Mouse (Mus musculus) liver, adult 10 weeks (tissue): Measurements from ENCODE around the gene Atp2a2. TPM values are rescaled to one million over a fixed set of nuclear protein-coding genes. Genes with fewer than 3 reads are reported as not detected.

Source experiments
- polyA plus RNA-seq: library from polyadenylated mRNA; stranded (reverse); fragments of 350-450 nt; fragmentation: Illumina TruSeq; extraction: RNeasy Lipid Tissue Mini Kit (QIAGEN cat#74804); gene quantifications from one replicate; pipeline ENCODE4 v1.2.3, GENCODE M21; 2014; ENCODE audit warnings: low read depth, low replicate concordance

The Atp2a2 gene
- polyA plus RNA-seq, result 101 TPM

DNA sequence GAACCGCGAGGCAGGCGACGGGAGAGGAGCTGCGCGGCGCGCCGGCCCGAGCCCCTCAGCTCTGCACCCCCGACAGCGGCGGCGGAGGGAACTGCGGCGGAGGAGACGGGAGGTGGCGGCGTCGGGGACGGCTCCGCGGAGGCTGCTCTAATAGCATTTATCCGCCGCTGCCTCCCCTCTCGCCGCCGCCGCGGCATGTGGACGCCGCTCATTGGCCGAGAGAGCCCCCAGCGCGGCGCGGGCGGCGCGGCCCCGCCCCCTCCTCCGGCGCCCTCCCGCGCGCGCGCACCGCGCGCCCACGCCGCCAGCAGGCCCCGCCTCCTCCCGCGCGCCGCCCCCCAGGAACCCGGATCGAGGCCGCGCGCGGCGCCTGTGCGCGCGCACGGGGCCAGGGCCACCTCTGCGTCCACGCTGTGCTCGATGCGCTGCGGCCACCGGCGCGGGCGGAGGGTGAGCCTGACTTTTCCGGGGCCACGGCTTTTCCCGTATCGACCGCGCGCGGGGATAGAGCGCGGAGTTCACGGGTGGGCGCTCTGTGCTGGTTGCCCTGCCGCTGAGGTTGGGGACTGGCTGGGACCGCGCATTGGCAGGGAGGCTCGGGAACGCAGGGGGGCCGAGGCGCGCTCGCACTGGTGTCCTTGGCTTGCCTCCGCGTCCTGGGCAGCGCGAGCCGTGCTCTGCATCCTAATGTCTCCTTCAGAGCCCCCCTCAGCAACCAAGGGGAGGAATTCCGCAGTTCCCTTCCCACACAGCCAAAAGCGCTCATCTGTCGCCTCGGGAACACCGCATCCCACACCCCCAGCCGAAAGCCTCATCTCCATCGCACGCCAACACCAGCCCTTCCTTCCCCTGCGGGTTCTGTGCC is at the start of gene Atp2a2:
TSS of gene Atp2a2 (minus strand) at position 149 of the 865 bp plus-strand sequence.

DNA sequence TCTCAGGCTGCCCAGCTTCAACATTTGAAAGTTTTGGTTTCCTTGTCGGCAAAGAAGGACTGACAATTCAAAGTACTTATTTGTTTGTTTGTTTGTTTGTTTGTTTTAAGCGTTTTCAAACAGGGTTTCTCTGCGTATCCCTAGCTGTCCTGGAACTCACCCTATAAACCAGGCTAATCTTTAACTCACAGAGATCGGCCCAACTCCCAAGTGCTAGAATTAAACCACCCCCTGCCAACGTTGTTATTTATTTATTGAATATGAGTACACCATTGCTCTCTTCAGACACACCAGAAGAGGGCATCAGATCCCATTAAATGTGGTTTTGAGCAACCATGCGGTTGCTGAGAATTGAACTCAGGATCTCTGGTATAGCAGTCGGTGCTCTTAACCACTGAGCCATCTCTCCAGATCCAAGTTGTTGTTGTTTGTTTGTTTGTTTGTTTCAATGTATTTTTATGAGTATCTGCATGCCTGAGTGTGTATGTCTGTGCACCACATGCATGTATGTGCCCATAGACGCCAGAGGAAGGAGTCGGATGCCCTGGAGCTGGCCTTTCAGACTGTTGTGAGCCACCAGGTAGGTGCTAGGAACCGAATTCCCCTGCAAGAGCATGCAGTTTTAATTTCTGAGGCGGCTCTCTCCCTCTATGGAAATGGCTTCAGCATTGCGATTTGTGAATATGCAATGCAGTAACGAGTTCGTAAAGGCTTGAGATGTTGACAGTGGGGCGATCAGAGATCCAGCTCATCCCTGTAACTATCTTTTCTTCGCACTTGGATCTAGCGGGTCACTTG is 80.6 kb downstream of the Atp2a2 start, which contains the start of gene Anapc7:
TSS of gene Anapc7 (plus strand) at position 423 of the 798 bp plus-strand sequence.

Other genes with a start within 250 kb of the Atp2a2 start
- gene Tctn1, start 237.8 kb downstream of the Atp2a2 start, polyA plus RNA-seq, result 0.64 TPM
- gene Pptc7, start 217.9 kb downstream of the Atp2a2 start, polyA plus RNA-seq, result 10.9 TPM
- gene Rad9b, start 148.0 kb downstream of the Atp2a2 start, polyA plus RNA-seq, result 2.5 TPM
- gene Vps29, start 147.9 kb downstream of the Atp2a2 start, polyA plus RNA-seq, result 75.7 TPM
- gene Gpn3, start 130.3 kb downstream of the Atp2a2 start, polyA plus RNA-seq, result 11.6 TPM
- 2.3 TPM for gene Fam216a, start 129.9 kb downstream of the Atp2a2 start, polyA plus RNA-seq
- 64.0 TPM for gene Arpc3, start 110.3 kb downstream of the Atp2a2 start, polyA plus RNA-seq
- 3.9 TPM for gene Anapc7, start 80.5 kb downstream of the Atp2a2 start, polyA plus RNA-seq
- gene Ift81, start 112.3 kb upstream of the Atp2a2 start, polyA plus RNA-seq, result 5.5 TPM
- gene P2rx7, start 141.7 kb upstream of the Atp2a2 start, polyA plus RNA-seq, result 0.66 TPM
- 18.5 TPM for gene P2rx4, start 205.3 kb upstream of the Atp2a2 start, polyA plus RNA-seq